Mouse (Mus musculus): ENCODE results near the gene Col6a4.

The Col6a4 gene

GRCm38 (mm10) chr9:106096683-106097082 lies at the start of gene Col6a4:
TSS of gene Col6a4 (minus strand) at chr9:106096783.
- no peak for DNase-seq

- no peak for DNase-seq
These were observed 49.0 kb upstream of the Col6a4 start for GRCm38 (mm10) chr9:106145582-106145981.

- no peak for DNase-seq
These were observed 47.6 kb upstream of the Col6a4 start for GRCm38 (mm10) chr9:106144176-106144575.

- peak; percentile 87 for DNase-seq
These were observed 45.4 kb upstream of the Col6a4 start for GRCm38 (mm10) chr9:106141955-106142354.

- peak; percentile 38 for DNase-seq
These were observed 43.2 kb upstream of the Col6a4 start for GRCm38 (mm10) chr9:106139763-106140162.

- DNase-seq: no peak
These were observed 41.2 kb upstream of the Col6a4 start for GRCm38 (mm10) chr9:106137671-106138216.

GRCm38 (mm10) chr9:106130250-106130649 lies 33.7 kb upstream of the Col6a4 start:
- no peak for DNase-seq

- no peak for DNase-seq
These were observed 32.5 kb upstream of the Col6a4 start for GRCm38 (mm10) chr9:106129072-106129471.

- DNase-seq: no peak
These were observed 30.2 kb upstream of the Col6a4 start for GRCm38 (mm10) chr9:106126786-106127251.

- DNase-seq: no peak
These were observed 27.0 kb upstream of the Col6a4 start for GRCm38 (mm10) chr9:106123599-106123998.

- no peak for DNase-seq
These were observed 22.5 kb upstream of the Col6a4 start for GRCm38 (mm10) chr9:106119075-106119474.

- DNase-seq: no peak
These were observed 19.3 kb upstream of the Col6a4 start for GRCm38 (mm10) chr9:106115801-106116424.

- peak; percentile 33 for DNase-seq
These were observed 16.3 kb upstream of the Col6a4 start for GRCm38 (mm10) chr9:106112770-106113423.

- DNase-seq: no peak
These were observed 9.7 kb upstream of the Col6a4 start for GRCm38 (mm10) chr9:106106241-106106640.

GRCm38 (mm10) chr9:106104401-106104800 lies 7.8 kb upstream of the Col6a4 start:
- no peak for DNase-seq

GRCm38 (mm10) chr9:106101166-106101565 lies 4.6 kb upstream of the Col6a4 start:
- DNase-seq: no peak

- DNase-seq: no peak
These were observed 3.7 kb upstream of the Col6a4 start for GRCm38 (mm10) chr9:106100262-106100661.

GRCm38 (mm10) chr9:106099379-106100021 lies 2.9 kb upstream of the Col6a4 start:
- DNase-seq: peak; percentile 35

GRCm38 (mm10) chr9:106081528-106081927 lies 15.1 kb downstream of the Col6a4 start:
- no peak for DNase-seq

GRCm38 (mm10) chr9:106080261-106081033 lies 16.1 kb downstream of the Col6a4 start:
- peak; percentile 15 for DNase-seq

- DNase-seq: no peak
These were observed 18.6 kb downstream of the Col6a4 start for GRCm38 (mm10) chr9:106077953-106078352.

GRCm38 (mm10) chr9:106076234-106076633 lies 20.3 kb downstream of the Col6a4 start:
- DNase-seq: peak; percentile 79

- peak; percentile 51 for DNase-seq
These were observed 22.6 kb downstream of the Col6a4 start for GRCm38 (mm10) chr9:106073956-106074355.

All from cerebellum, adult 11-12 months (tissue).